In the genomic region with DNA sequence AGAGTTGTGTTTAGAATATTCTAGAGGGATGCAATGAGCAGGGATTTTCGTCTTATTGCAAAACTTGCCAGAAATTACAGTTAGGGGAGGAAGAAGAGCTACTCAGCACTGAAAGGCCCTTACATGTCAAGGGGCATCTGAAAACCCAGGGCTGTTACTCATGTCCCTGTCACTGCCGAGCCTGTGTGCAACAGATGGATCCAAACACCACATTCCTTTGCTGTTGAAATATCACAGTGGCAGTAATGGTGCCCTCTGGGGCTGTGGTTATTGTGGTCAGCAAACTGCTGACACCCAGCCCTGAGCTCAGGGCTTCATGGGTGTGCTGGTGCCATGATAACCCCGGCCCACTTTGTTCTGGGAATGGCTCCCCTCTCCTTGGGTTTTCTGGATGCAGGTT, we compare ENCODE assay signal across 11 mouse cellular contexts.
DNase-seq lines count a peak whose midpoint lies in the region; ATAC-seq lines count a peak whose summit lies in the region.
"Had no signal": no experiment of that assay in that cellular context is flagged by ENCODE, and none has a peak within 500 bp of the region (broad histone marks: within the 10 kb centered on the region; RNA-seq: fewer than 3 reads in every experiment).

No protein-coding gene starts in this region.

- no peak overlapping the region for H3K9ac ChIP-seq in kidney, embryonic 14.5 days (ENCODE audit: low read depth, low read length)
- H3K9ac ChIP-seq in embryonic facial prominence, embryonic 12.5 days, result no peak overlapping the region
- H3K9ac ChIP-seq in limb, embryonic 15.5 days, result no peak overlapping the region
- no peak overlapping the region for H3K9ac ChIP-seq in neural tube, embryonic 13.5 days
- H3K9ac ChIP-seq in forebrain, embryonic 13.5 days, result no peak overlapping the region
- H3K9ac ChIP-seq: hindbrain, embryonic 14.5 days had no signal

- no peak overlapping the region for H3K4me2 ChIP-seq in kidney, embryonic 14.5 days (replicated peaks; ENCODE audit: low read depth, low read length)
- H3K4me2 ChIP-seq in embryonic facial prominence, embryonic 12.5 days (replicated peaks), result no peak overlapping the region
- H3K4me2 ChIP-seq in limb, embryonic 15.5 days, result no peak overlapping the region
- H3K4me2 ChIP-seq in neural tube, embryonic 13.5 days, result no peak overlapping the region
- no peak overlapping the region for H3K4me2 ChIP-seq in forebrain, embryonic 13.5 days
- H3K4me2 ChIP-seq: hindbrain, embryonic 14.5 days had no signal

- H3K27ac ChIP-seq in kidney, embryonic 14.5 days (ENCODE audit: low read depth, low read length), result peak overlapping the region; percentile 14; the same call in 1 of the 2 replicates
- peak overlapping the region; percentile 70 for H3K27ac ChIP-seq in embryonic facial prominence, embryonic 12.5 days
- H3K27ac ChIP-seq in limb, embryonic 15.5 days, result peak overlapping the region; percentile 60
- peak overlapping the region; percentile 57 for H3K27ac ChIP-seq in neural tube, embryonic 13.5 days (replicated peaks)
- no peak overlapping the region for H3K27ac ChIP-seq in forebrain, embryonic 13.5 days
- H3K27ac ChIP-seq: heart, adult 2 months; hindbrain, embryonic 14.5 days had no signal

- no peak for DNase-seq in kidney, postnatal 4 days
- DNase-seq in testis, postnatal 14 days (ENCODE audit: low spot score), result no peak
- DNase-seq in thymus, postnatal 14 days, result no peak
- DNase-seq: cerebellum, postnatal 36 days; heart, adult 2 months had no signal

- H3K4me3 ChIP-seq in kidney, embryonic 14.5 days (ENCODE audit: low read length), result no peak overlapping the region
- no peak overlapping the region for H3K4me3 ChIP-seq in embryonic facial prominence, embryonic 12.5 days
- H3K4me3 ChIP-seq in limb, embryonic 15.5 days, result no peak overlapping the region
- no peak overlapping the region for H3K4me3 ChIP-seq in neural tube, embryonic 13.5 days
- no peak overlapping the region for H3K4me3 ChIP-seq in forebrain, embryonic 13.5 days
- H3K4me3 ChIP-seq: heart, adult 2 months had no signal

- no peaks in the 10 kb centered on the region for H3K27me3 ChIP-seq in kidney, embryonic 14.5 days (ENCODE audit: control insufficient read depth, insufficient read depth, low read length)
- no peaks in the 10 kb centered on the region for H3K27me3 ChIP-seq in embryonic facial prominence, embryonic 12.5 days
- no peaks in the 10 kb centered on the region for H3K27me3 ChIP-seq in limb, embryonic 15.5 days
- H3K27me3 ChIP-seq in neural tube, embryonic 13.5 days, result no peaks in the 10 kb centered on the region
- peaks cover 28% of the 10 kb centered on the region; the same call in 1 of the 2 replicates for H3K27me3 ChIP-seq in forebrain, embryonic 13.5 days

- 62% methylated on average over 3 of the region's 3 CpGs for WGBS in kidney, embryonic 14.5 days
- WGBS in embryonic facial prominence, embryonic 12.5 days, result 46% methylated on average over 3 of the region's 3 CpGs
- WGBS in limb, embryonic 15.5 days, result 35% methylated on average over 3 of the region's 3 CpGs
- WGBS in neural tube, embryonic 13.5 days, result 59% methylated on average over 3 of the region's 3 CpGs
- whole genome bisulfite sequencing in forebrain, embryonic 13.5 days, result 77% methylated on average over 3 of the region's 3 CpGs

- no peaks in the 10 kb centered on the region for H3K9me3 ChIP-seq in kidney, embryonic 14.5 days (ENCODE audit: control insufficient read depth, low read length)
- H3K9me3 ChIP-seq in embryonic facial prominence, embryonic 12.5 days, result no peaks in the 10 kb centered on the region
- H3K9me3 ChIP-seq in limb, embryonic 15.5 days, result no peaks in the 10 kb centered on the region
- H3K9me3 ChIP-seq in neural tube, embryonic 13.5 days, result no peaks in the 10 kb centered on the region
- H3K9me3 ChIP-seq in forebrain, embryonic 13.5 days (replicated peaks), result no peaks in the 10 kb centered on the region

- peaks cover 4% of the 10 kb centered on the region; the same call in 1 of the 2 replicates for H3K4me1 ChIP-seq in kidney, embryonic 14.5 days (ENCODE audit: control insufficient read depth, insufficient read depth, low read length)
- peaks cover 12% of the 10 kb centered on the region for H3K4me1 ChIP-seq in embryonic facial prominence, embryonic 12.5 days
- H3K4me1 ChIP-seq in limb, embryonic 15.5 days, result peaks cover 21% of the 10 kb centered on the region
- H3K4me1 ChIP-seq in neural tube, embryonic 13.5 days (replicated peaks), result peaks cover 17% of the 10 kb centered on the region
- peaks cover 4% of the 10 kb centered on the region; the same call in 1 of the 2 replicates for H3K4me1 ChIP-seq in forebrain, embryonic 13.5 days

- H3K36me3 ChIP-seq in kidney, embryonic 14.5 days (ENCODE audit: control insufficient read depth, insufficient read depth, low read length), result no peaks in the 10 kb centered on the region
- no peaks in the 10 kb centered on the region for H3K36me3 ChIP-seq in embryonic facial prominence, embryonic 12.5 days
- H3K36me3 ChIP-seq in limb, embryonic 15.5 days, result no peaks in the 10 kb centered on the region
- H3K36me3 ChIP-seq in neural tube, embryonic 13.5 days, result no peaks in the 10 kb centered on the region
- H3K36me3 ChIP-seq in forebrain, embryonic 13.5 days (ENCODE audit: poor library complexity, severe bottlenecking), result no peaks in the 10 kb centered on the region

- ATAC-seq in kidney, embryonic 14.5 days (ENCODE audit: low FRiP score, low TSS enrichment), result no peak
- no peak for ATAC-seq in embryonic facial prominence, embryonic 12.5 days (ENCODE audit: insufficient number of reproducible peaks, insufficient read depth, low FRiP score, low TSS enrichment)
- no peak for ATAC-seq in limb, embryonic 15.5 days (ENCODE audit: insufficient number of reproducible peaks, low FRiP score, low TSS enrichment, low read depth)
- ATAC-seq in neural tube, embryonic 13.5 days (ENCODE audit: low read depth), result no peak
- no peak for ATAC-seq in forebrain, embryonic 13.5 days
